Mouse (Mus musculus) hindbrain, embryonic 11.5 days (tissue): Measurements from ENCODE around the gene Ndufaf7. TPM values are rescaled to one million over a fixed set of nuclear protein-coding genes. Genes with fewer than 3 reads are reported as not detected.
A peak's percentile ranks its signal among the peaks of the same experiment; 100 is the strongest.

ENCODE experiments used
- ATAC-seq: fragments of 200-750 bp; cut with Nextera tagmentation; 2 replicates; pipeline ENCODE4 v1.8.0; 2017; ENCODE audit warnings: mild to moderate bottlenecking, moderate TSS enrichment, moderate library complexity; ENCODE audit not compliant: low FRiP score
- DNase-seq: peaks from one replicate; pipeline ENCODE4 v3.0.0-alpha.2; 2015; ENCODE audit warnings: low spot score
- H3K27ac ChIP-seq: fragments of 300-500 bp; sonication (generic); 2 replicates; pipeline ENCODE4 v1.5.1; 2014; ENCODE audit warnings: mild to moderate bottlenecking, low read depth, low read length
- H3K27me3 ChIP-seq: fragments of 300-500 bp; sonication (generic); 2 replicates; pipeline ENCODE4 v1.6.1; 2014; ENCODE audit warnings: mild to moderate bottlenecking, low read length, moderate library complexity, mixed read lengths; ENCODE audit not compliant: control insufficient read depth, insufficient read depth
- H3K36me3 ChIP-seq: fragments of 300-500 bp; sonication (generic); 2 replicates; pipeline ENCODE4 v1.6.1; 2014; ENCODE audit warnings: mild to moderate bottlenecking, low read length, moderate library complexity, mixed read lengths; ENCODE audit not compliant: control insufficient read depth, insufficient read depth
- H3K4me1 ChIP-seq: fragments of 300-500 bp; sonication (generic); replicated peaks from 2 replicates; pipeline ENCODE4 v1.6.1; 2014; ENCODE audit warnings: low read length, mixed read lengths; ENCODE audit not compliant: control insufficient read depth, insufficient read depth
- H3K4me2 ChIP-seq: fragments of 300-500 bp; sonication (generic); replicated peaks from 2 replicates; pipeline ENCODE4 v1.6.1; 2014; ENCODE audit warnings: mild to moderate bottlenecking, low read depth, low read length
- H3K4me3 ChIP-seq: fragments of 300-500 bp; sonication (generic); 2 replicates; pipeline ENCODE4 v1.5.1; 2014; ENCODE audit warnings: low read depth, low read length
- H3K9ac ChIP-seq: fragments of 300-500 bp; sonication (generic); 2 replicates; pipeline ENCODE4 v1.6.1; 2014; ENCODE audit warnings: low read depth, low read length
- H3K9me3 ChIP-seq: fragments of 300-500 bp; sonication (generic); 2 replicates; pipeline ENCODE4 v1.6.1; 2016; ENCODE audit warnings: low read length; ENCODE audit not compliant: control insufficient read depth
- WGBS: fragments of 180-500 bp; shearing (Covaris S2); extraction: QIAGEN DNeasy Blood & Tissue Kit; methylation state at CpG from one replicate; pipeline ENCODE4 v1.1.7; 2014; 5-methylcytosine and 5-hydroxymethylcytosine counted together
- polyA plus RNA-seq: library from polyadenylated mRNA; unstranded; fragments of >200 nt; fragmentation: Nextera tagmentation; extraction: Ambion mirVana; gene quantifications from 2 replicates; pipeline ENCODE4 v1.2.1, GENCODE M21; 2014

The Ndufaf7 gene
- polyA plus RNA-seq, 1 experiment from 2014 or later, result 54.3 TPM

GRCm38 (mm10) chr17:78912861-78913281 is 24.1 kb upstream of the Ndufaf7 start:
- H3K9me3 ChIP-seq, result no peaks in the 10 kb centered on the region
- WGBS, result 35% methylated on average over 6 of the region's 6 CpGs
- no peak overlapping the region for H3K27ac ChIP-seq
- ATAC-seq, result peak; percentile 43
- H3K36me3 ChIP-seq, result no peaks in the 10 kb centered on the region
- H3K4me2 ChIP-seq, result peak overlapping the region; percentile 36; the same call in 1 of the 2 replicates
- peak overlapping the region; percentile 22 for H3K4me3 ChIP-seq
- DNase-seq, result peak; percentile 41
- no peak overlapping the region for H3K9ac ChIP-seq
- H3K4me1 ChIP-seq, result no peaks in the 10 kb centered on the region; the same call in 1 of the 2 replicates
- H3K27me3 ChIP-seq, result no peaks in the 10 kb centered on the region

- H3K9me3 ChIP-seq, result no peaks in the 10 kb centered on the region
- 78% methylated on average over 3 of the region's 3 CpGs for WGBS
- no peak for ATAC-seq
Measured at GRCm38 (mm10) chr17:78913921-78914320, 23.0 kb upstream of the Ndufaf7 start.

GRCm38 (mm10) chr17:78915772-78916171 is 21.2 kb upstream of the Ndufaf7 start:
- H3K9ac ChIP-seq, result peak overlapping the region; percentile 40
- peak overlapping the region; percentile 58 for H3K4me3 ChIP-seq
- H3K4me2 ChIP-seq, result peak overlapping the region; percentile 50
- ATAC-seq (peak; percentile 43), DNase-seq (peak; percentile 20)
- H3K4me1 ChIP-seq, result no peaks in the 10 kb centered on the region; the same call in 1 of the 2 replicates
- no peak overlapping the region for H3K27ac ChIP-seq
- H3K27me3 ChIP-seq, result no peaks in the 10 kb centered on the region
- H3K9me3 ChIP-seq, result no peaks in the 10 kb centered on the region
- 55% methylated on average over 6 of the region's 6 CpGs for WGBS
- H3K36me3 ChIP-seq, result no peaks in the 10 kb centered on the region

More at GRCm38 (mm10) chr17:78913921-78914320, 23.0 kb upstream of the Ndufaf7 start:
- H3K4me2 ChIP-seq, result no peak overlapping the region
- no peaks in the 10 kb centered on the region for H3K27me3 ChIP-seq
- H3K36me3 ChIP-seq, result no peaks in the 10 kb centered on the region
- DNase-seq, result no peak
- H3K4me3 ChIP-seq, result no peak overlapping the region
- H3K9ac ChIP-seq, result no peak overlapping the region
- no peaks in the 10 kb centered on the region; the same call in 1 of the 2 replicates for H3K4me1 ChIP-seq
- H3K27ac ChIP-seq, result no peak overlapping the region

GRCm38 (mm10) chr17:78916369-78916813 is 20.5 kb upstream of the Ndufaf7 start, which contains the start of gene Cebpzos:
Cebpzos (plus strand) TSS chr17:78916500.
- no peaks in the 10 kb centered on the region for H3K27me3 ChIP-seq
- peak within 1 kb of the TSS; percentile 47 for H3K27ac ChIP-seq
- ATAC-seq (peak; percentile 93), DNase-seq (peak; percentile 91)
- WGBS, result under 1% methylated on average over 36 of the region's 37 CpGs
- peaks cover 3% of the 10 kb centered on the region; the same call in 1 of the 2 replicates for H3K36me3 ChIP-seq
- H3K9ac ChIP-seq, result peak within 1 kb of the TSS; percentile 40
- H3K4me2 ChIP-seq, result peak within 1 kb of the TSS; percentile 50
- no peaks in the 10 kb centered on the region; the same call in 1 of the 2 replicates for H3K4me1 ChIP-seq
- no peaks in the 10 kb centered on the region for H3K9me3 ChIP-seq
- H3K4me3 ChIP-seq, result peak within 1 kb of the TSS; percentile 58

GRCm38 (mm10) chr17:78916899-78917298 is 20.0 kb upstream of the Ndufaf7 start:
- Histone ChIP-seq H3K4me3 (peak overlapping the region; percentile 58), H3K4me2 (peak overlapping the region; percentile 50), H3K9me3 (no peaks in the 10 kb centered on the region), H3K36me3 (peaks cover 4% of the 10 kb centered on the region; the same call in 1 of the 2 replicates), H3K4me1 (no peaks in the 10 kb centered on the region; the same call in 1 of the 2 replicates), H3K9ac (peak overlapping the region; percentile 40), H3K27me3 (no peaks in the 10 kb centered on the region), H3K27ac (peak overlapping the region; percentile 47; the same call in 1 of the 2 replicates)
- DNase-seq, result no peak
- peak; percentile 23; the same call in 1 of the 2 replicates for ATAC-seq
- 7% methylated on average over 11 of the region's 11 CpGs for WGBS

GRCm38 (mm10) chr17:78917696-78918095 is 19.2 kb upstream of the Ndufaf7 start:
- 50% methylated on average over 6 of the region's 6 CpGs for WGBS
- DNase-seq (no peak), ATAC-seq (no peak)
- no peak overlapping the region for H3K4me3 ChIP-seq
- no peak overlapping the region for H3K27ac ChIP-seq
- H3K27me3 ChIP-seq, result no peaks in the 10 kb centered on the region
- no peaks in the 10 kb centered on the region for H3K9me3 ChIP-seq
- H3K4me1 ChIP-seq, result no peaks in the 10 kb centered on the region; the same call in 1 of the 2 replicates
- H3K9ac ChIP-seq, result no peak overlapping the region; the same call in 1 of the 2 replicates
- H3K4me2 ChIP-seq, result no peak overlapping the region; the same call in 1 of the 2 replicates
- H3K36me3 ChIP-seq, result peaks cover 6% of the 10 kb centered on the region; the same call in 1 of the 2 replicates

GRCm38 (mm10) chr17:78935857-78936256 is 1.1 kb upstream of the Ndufaf7 start:
- H3K27me3 ChIP-seq, result no peaks in the 10 kb centered on the region
- ATAC-seq (no peak), DNase-seq (no peak)
- H3K9me3 ChIP-seq, result no peaks in the 10 kb centered on the region
- peak overlapping the region; percentile 60 for H3K4me2 ChIP-seq
- no peak overlapping the region for H3K27ac ChIP-seq
- peaks cover 8% of the 10 kb centered on the region; the same call in 1 of the 2 replicates for H3K36me3 ChIP-seq
- peak overlapping the region; percentile 91 for H3K4me3 ChIP-seq
- 95% methylated on average over 2 of the region's 2 CpGs for WGBS
- no peaks in the 10 kb centered on the region for H3K4me1 ChIP-seq
- H3K9ac ChIP-seq, result no peak overlapping the region; the same call in 1 of the 2 replicates

GRCm38 (mm10) chr17:78937229-78937853 is 405 bp downstream of the Ndufaf7 start:
- H3K9me3 ChIP-seq, result no peaks in the 10 kb centered on the region
- H3K9ac ChIP-seq, result peak overlapping the region; percentile 51
- ATAC-seq, result peak; percentile 45; the same call in 1 of the 2 replicates
- no peak for DNase-seq
- H3K36me3 ChIP-seq, result peaks cover 8% of the 10 kb centered on the region; the same call in 1 of the 2 replicates
- H3K4me2 ChIP-seq, result peak overlapping the region; percentile 64
- WGBS, result 11% methylated on average over 26 of the region's 26 CpGs
- H3K27me3 ChIP-seq, result no peaks in the 10 kb centered on the region
- H3K4me1 ChIP-seq, result no peaks in the 10 kb centered on the region
- H3K27ac ChIP-seq, result no peak overlapping the region
- H3K4me3 ChIP-seq, result peak overlapping the region; percentile 91
